Mouse (Mus musculus) olfactory bulb, adult 2 months (tissue): ENCODE measurements around the gene Tlnrd1.

Experiments used
- CTCF ChIP-seq: fragments of 200-500 bp; IDR thresholded peaks from 2 replicates; pipeline ENCODE4 v1.5.1; 2012; ENCODE audit warnings: low read depth, mild to moderate bottlenecking, low read length, moderate library complexity; ENCODE audit not compliant: insufficient read depth
- POLR2A ChIP-seq: fragments of 200-500 bp; IDR thresholded peaks from 2 replicates; pipeline ENCODE4 v1.6.1; 2012; ENCODE audit warnings: mild to moderate bottlenecking, low read depth, low read length, moderate library complexity; ENCODE audit not compliant: insufficient read depth

DNA sequence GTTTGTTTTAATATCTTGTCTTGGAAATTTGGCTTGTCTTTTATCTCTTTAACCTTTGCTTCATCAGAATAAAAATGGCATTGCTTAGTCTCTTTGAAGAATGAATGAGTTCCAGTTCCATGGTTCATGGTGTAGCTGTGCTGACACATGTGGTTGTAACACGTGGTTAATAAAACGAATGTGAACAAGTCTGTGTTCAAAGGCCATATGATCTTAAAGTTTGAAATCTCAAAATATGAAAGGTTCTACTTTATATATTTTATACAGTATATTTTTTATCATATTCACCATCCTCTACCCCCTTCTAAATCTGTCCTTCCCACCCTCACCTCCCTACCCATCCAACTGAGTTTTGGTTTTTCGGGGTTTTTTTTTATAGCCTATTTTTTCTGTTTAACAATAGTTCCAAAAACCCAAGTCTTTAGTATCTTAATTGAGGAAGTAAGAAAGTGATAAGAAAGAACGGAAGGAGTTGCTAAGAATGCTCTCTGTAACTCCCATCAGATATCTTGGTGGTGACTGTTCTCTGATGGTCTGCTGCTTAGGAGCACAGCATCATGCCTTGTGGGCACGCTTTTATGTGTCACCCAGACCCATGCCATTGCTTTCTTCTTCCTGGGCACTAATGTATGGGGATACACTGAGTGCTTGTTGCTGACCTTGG lies 12.1 kb upstream of the Tlnrd1 start:
- TF ChIP-seq CTCF (no peak), POLR2A (no peak)
